Mouse (Mus musculus) embryonic facial prominence, embryonic 15.5 days (tissue): ENCODE measurements around the gene Cfap97d2. TPM values are rescaled to one million over a fixed set of nuclear protein-coding genes. Genes with fewer than 3 reads are reported as not detected.

Experiments used
- ATAC-seq: fragments of 200-750 bp; cut with Nextera tagmentation; 2 replicates; pipeline ENCODE4 v1.8.0; 2017; ENCODE audit warnings: low read depth, moderate TSS enrichment; ENCODE audit not compliant: insufficient number of reproducible peaks, low FRiP score, low TSS enrichment
- H3K27ac ChIP-seq: fragments of 300-500 bp; sonication (generic); replicated peaks from 2 replicates; pipeline ENCODE4 v1.5.1; 2015; ENCODE audit warnings: mild to moderate bottlenecking, inconsistent platforms
- H3K27me3 ChIP-seq: fragments of 300-500 bp; sonication (generic); 2 replicates; pipeline ENCODE4 v1.6.1; 2015; ENCODE audit warnings: inconsistent platforms
- H3K36me3 ChIP-seq: fragments of 300-500 bp; sonication (generic); 2 replicates; pipeline ENCODE4 v1.6.1; 2015; ENCODE audit warnings: mild to moderate bottlenecking, inconsistent platforms
- H3K4me1 ChIP-seq: fragments of 300-500 bp; sonication (generic); 2 replicates; pipeline ENCODE4 v1.6.1; 2015; ENCODE audit warnings: inconsistent platforms
- H3K4me2 ChIP-seq: fragments of 300-500 bp; sonication (generic); replicated peaks from 2 replicates; pipeline ENCODE4 v1.6.1; 2015; ENCODE audit warnings: mild to moderate bottlenecking, inconsistent platforms
- H3K4me3 ChIP-seq: fragments of 300-500 bp; sonication (generic); replicated peaks from 2 replicates; pipeline ENCODE4 v1.5.1; 2015; ENCODE audit warnings: mild to moderate bottlenecking, inconsistent platforms
- H3K9ac ChIP-seq: fragments of 300-500 bp; sonication (generic); 2 replicates; pipeline ENCODE4 v1.6.1; 2015; ENCODE audit warnings: inconsistent platforms
- H3K9me3 ChIP-seq: fragments of 300-500 bp; sonication (generic); replicated peaks from 2 replicates; pipeline ENCODE4 v1.6.1; 2016; ENCODE audit warnings: inconsistent platforms
- WGBS: fragments of 180-500 bp; shearing (Covaris S2); methylation state at CpG from one replicate; pipeline ENCODE4 v1.1.7; 2015; 5-methylcytosine and 5-hydroxymethylcytosine counted together
- polyA plus RNA-seq: library from polyadenylated mRNA; unstranded; fragments of >200 nt; fragmentation: Nextera tagmentation; extraction: Ambion mirVana; gene quantifications from 2 replicates; pipeline ENCODE4 v1.2.1, GENCODE M21; 2015

The Cfap97d2 gene
- polyA plus RNA-seq, 1 experiment from 2014 or later: 2.3 TPM

DNA sequence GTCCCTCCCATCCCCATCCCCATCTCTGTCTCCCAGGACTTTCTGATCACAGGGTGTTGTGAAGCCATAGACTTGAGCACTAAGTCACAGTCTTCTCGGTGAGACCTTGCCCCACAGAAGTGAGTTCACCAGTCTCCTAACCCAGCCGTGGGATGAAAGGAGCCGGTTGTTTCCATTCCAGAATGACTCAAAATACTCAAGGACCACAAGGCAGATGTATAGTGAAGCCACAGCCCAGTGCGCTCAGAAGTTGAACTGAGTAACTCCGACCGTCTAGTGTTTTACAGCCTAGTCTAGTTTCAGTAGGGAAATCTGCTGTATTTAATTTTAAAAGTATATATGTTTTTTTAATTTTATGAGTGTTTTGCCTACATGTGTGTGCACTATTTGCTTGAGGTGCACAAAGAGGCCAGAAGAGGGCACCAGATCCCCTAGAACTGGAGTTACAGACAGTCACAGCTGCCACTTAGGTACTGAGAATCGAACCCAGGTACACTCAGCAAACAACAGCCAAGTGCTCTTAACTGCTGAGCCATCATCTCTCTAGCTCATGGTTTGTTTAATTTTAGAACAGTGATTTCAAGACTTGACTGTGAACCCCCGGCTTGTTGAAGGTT, 18.5 kb upstream of the Cfap97d2 start:
- no peak for ATAC-seq

GRCm38 (mm10) chr8:13687941-13688340, 17.7 kb upstream of the Cfap97d2 start:
- 69% methylated on average over 4 of the region's 4 CpGs for WGBS
- H3K27ac ChIP-seq: no peak overlapping the region
- no peaks in the 10 kb centered on the region for H3K9me3 ChIP-seq
- H3K9ac ChIP-seq: no peak overlapping the region
- H3K4me2 ChIP-seq: no peak overlapping the region
- ATAC-seq: no peak
- H3K4me3 ChIP-seq: no peak overlapping the region
- no peaks in the 10 kb centered on the region for H3K27me3 ChIP-seq
- H3K36me3 ChIP-seq: no peaks in the 10 kb centered on the region
- peaks cover 15% of the 10 kb centered on the region for H3K4me1 ChIP-seq

More for the DNA sequence above, 18.5 kb upstream of the Cfap97d2 start:
- Histone ChIP-seq H3K36me3 (no peaks in the 10 kb centered on the region), H3K4me2 (no peak overlapping the region), H3K27ac (no peak overlapping the region), H3K27me3 (no peaks in the 10 kb centered on the region), H3K4me3 (no peak overlapping the region), H3K4me1 (peaks cover 15% of the 10 kb centered on the region), H3K9me3 (no peaks in the 10 kb centered on the region), H3K9ac (no peak overlapping the region)
- WGBS: 91% methylated on average over 8 of the region's 8 CpGs

- no peak overlapping the region for H3K4me2 ChIP-seq
- no peak for ATAC-seq
- 58% methylated on average over 6 of the region's 6 CpGs for WGBS
- H3K27ac ChIP-seq: no peak overlapping the region
- peaks cover 12% of the 10 kb centered on the region for H3K4me1 ChIP-seq
- H3K27me3 ChIP-seq: no peaks in the 10 kb centered on the region
- no peaks in the 10 kb centered on the region for H3K9me3 ChIP-seq
- H3K4me3 ChIP-seq: no peak overlapping the region
- H3K36me3 ChIP-seq: no peaks in the 10 kb centered on the region
- H3K9ac ChIP-seq: no peak overlapping the region
Observed at GRCm38 (mm10) chr8:13688461-13688860, 17.2 kb upstream of the Cfap97d2 start.

DNA sequence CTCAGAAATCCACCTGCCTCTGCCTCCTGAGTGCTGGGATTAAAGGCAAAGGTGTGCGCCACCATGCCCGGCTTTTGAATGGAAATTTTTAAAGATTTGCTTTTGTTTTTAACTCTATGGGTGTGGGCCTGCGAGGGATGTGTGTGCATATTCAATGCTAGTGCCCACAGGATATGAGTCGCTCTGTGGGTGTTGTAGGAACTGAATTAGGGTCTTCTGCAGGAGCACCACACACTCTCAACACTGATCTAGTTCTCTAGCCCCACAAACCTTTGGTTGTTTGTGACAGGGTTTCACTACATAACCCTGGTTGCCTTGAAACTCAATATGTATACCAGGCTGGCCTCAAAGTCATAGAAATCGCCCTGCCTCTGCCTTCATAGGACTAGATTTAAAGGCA, 16.4 kb upstream of the Cfap97d2 start:
- Histone ChIP-seq H3K9me3 (no peaks in the 10 kb centered on the region), H3K27ac (no peak overlapping the region), H3K36me3 (no peaks in the 10 kb centered on the region), H3K27me3 (no peaks in the 10 kb centered on the region), H3K4me2 (no peak overlapping the region), H3K9ac (no peak overlapping the region), H3K4me1 (0 out of 2 replicates have a peak, but pooled peaks cover 4% of the 10 kb centered on the region), H3K4me3 (no peak overlapping the region)
- WGBS: 77% methylated on average over 5 of the region's 5 CpGs
- ATAC-seq: no peak

DNA sequence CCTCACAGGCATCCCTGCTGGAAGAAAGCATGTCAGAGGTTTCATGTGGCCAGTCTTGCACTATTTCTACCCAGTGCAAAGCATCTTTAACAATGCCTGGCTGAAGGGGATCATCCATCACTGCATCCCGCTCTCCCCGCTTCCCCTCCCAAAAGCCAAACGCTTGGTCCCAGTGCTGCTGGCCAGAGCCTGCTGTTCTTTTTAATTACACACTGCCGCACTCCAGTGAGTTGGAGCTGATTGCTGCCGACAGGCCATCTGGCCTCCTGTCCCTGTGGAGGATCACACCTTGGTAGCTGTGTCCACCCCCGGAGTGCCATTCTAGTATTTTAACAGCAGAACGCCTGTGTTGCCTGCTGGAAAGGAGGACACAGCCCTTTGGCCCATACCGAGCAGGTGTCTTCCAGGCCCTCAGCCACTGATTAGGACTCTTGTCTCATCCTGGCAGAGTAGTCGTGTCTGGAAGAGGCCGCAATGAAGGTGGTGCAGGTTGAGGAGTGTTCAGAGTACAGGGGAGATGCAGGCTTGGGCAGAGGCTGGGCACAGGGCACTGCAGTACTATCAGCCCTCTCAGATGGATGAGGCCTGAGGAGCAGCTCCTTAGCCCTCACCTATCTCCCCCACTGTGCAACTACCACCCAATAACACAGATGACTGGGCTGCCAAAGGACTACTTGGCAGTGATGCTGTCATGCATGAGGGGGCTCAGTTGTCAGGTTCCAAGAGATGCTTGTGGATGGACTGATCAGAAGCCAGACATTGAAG, 13.2 kb upstream of the Cfap97d2 start:
- no peaks in the 10 kb centered on the region for H3K36me3 ChIP-seq

GRCm38 (mm10) chr8:13694735-13695134, 11.0 kb upstream of the Cfap97d2 start:
- Histone ChIP-seq H3K27me3 (no peaks in the 10 kb centered on the region), H3K4me2 (no peak overlapping the region), H3K4me1 (no peaks in the 10 kb centered on the region), H3K9me3 (no peaks in the 10 kb centered on the region), H3K9ac (no peak overlapping the region), H3K36me3 (no peaks in the 10 kb centered on the region), H3K4me3 (no peak overlapping the region), H3K27ac (no peak overlapping the region)
- WGBS: 51% methylated on average over 12 of the region's 12 CpGs
- no peak for ATAC-seq

More for the DNA sequence above, 13.2 kb upstream of the Cfap97d2 start:
- H3K27me3 ChIP-seq: no peaks in the 10 kb centered on the region
- no peak overlapping the region for H3K9ac ChIP-seq
- H3K4me3 ChIP-seq: no peak overlapping the region
- ATAC-seq: no peak
- H3K9me3 ChIP-seq: no peaks in the 10 kb centered on the region
- H3K4me1 ChIP-seq: 0 out of 2 replicates have a peak, but pooled peaks cover 2% of the 10 kb centered on the region
- no peak overlapping the region for H3K27ac ChIP-seq
- H3K4me2 ChIP-seq: no peak overlapping the region
- 73% methylated on average over 10 of the region's 10 CpGs for whole genome bisulfite sequencing

- H3K4me3 ChIP-seq: no peak overlapping the region
- no peak for ATAC-seq
- H3K9me3 ChIP-seq: no peaks in the 10 kb centered on the region
- H3K9ac ChIP-seq: no peak overlapping the region
- no peaks in the 10 kb centered on the region for H3K4me1 ChIP-seq
- 85% methylated on average over 10 of the region's 10 CpGs for WGBS
- no peak overlapping the region for H3K4me2 ChIP-seq
- no peak overlapping the region for H3K27ac ChIP-seq
- H3K27me3 ChIP-seq: no peaks in the 10 kb centered on the region
- no peaks in the 10 kb centered on the region for H3K36me3 ChIP-seq
Observed at GRCm38 (mm10) chr8:13695203-13695867, 10.4 kb upstream of the Cfap97d2 start.

DNA sequence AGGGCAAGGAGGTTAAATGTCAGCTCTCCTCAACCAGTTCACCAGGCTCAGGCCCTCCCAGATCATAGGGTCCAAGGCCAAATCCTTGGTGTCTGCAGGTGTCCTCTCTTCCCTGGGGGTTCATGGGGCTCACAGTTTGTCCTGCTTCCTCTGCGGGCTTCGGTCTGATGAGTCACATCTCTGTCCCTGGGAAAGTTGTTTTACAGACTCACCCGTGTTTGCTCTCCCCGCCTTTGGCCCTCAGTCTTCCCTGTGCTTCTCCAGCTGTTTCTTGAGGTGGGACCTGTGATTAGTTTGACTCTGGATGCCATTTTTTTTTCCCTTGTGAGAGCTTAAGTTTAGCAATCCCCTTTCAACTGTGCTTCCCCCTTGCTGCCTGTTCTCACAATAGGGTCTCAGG, 9.5 kb upstream of the Cfap97d2 start:
- ATAC-seq: no peak
- Histone ChIP-seq H3K4me1 (no peaks in the 10 kb centered on the region), H3K27me3 (no peaks in the 10 kb centered on the region), H3K9me3 (no peaks in the 10 kb centered on the region), H3K27ac (no peak overlapping the region), H3K4me2 (no peak overlapping the region), H3K9ac (no peak overlapping the region), H3K4me3 (no peak overlapping the region), H3K36me3 (no peaks in the 10 kb centered on the region)
- 74% methylated on average over 4 of the region's 4 CpGs for WGBS

- Histone ChIP-seq H3K9me3 (no peaks in the 10 kb centered on the region), H3K27me3 (no peaks in the 10 kb centered on the region), H3K36me3 (no peaks in the 10 kb centered on the region), H3K4me2 (no peak overlapping the region), H3K4me3 (no peak overlapping the region), H3K4me1 (no peaks in the 10 kb centered on the region), H3K27ac (no peak overlapping the region), H3K9ac (no peak overlapping the region)
- 62% methylated on average over 8 of the region's 8 CpGs for WGBS
- no peak for ATAC-seq
Observed at GRCm38 (mm10) chr8:13697196-13697595, 8.5 kb upstream of the Cfap97d2 start.

DNA sequence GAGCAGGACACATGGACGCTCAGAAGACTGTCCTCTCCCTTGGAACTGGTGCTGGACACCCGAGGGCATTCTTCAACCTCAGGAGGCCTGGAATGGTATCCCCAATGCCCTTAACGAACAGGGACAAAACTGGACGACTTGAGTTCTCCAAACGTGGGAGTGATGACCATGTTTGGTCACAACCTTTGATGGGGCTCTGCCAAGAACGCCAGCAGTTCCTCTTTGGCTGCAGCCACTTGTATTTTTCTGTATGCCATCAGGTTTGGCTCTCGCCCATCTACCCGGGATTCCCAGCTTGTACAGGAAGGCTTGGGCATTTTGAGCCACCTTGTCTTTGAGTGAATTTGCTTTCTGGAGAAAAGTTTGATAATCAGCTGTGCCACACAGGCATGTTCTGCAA, 8.0 kb upstream of the Cfap97d2 start:
- Histone ChIP-seq H3K9me3 (no peaks in the 10 kb centered on the region), H3K36me3 (no peaks in the 10 kb centered on the region), H3K4me2 (no peak overlapping the region), H3K4me3 (no peak overlapping the region), H3K27ac (no peak overlapping the region), H3K27me3 (no peaks in the 10 kb centered on the region), H3K9ac (no peak overlapping the region), H3K4me1 (no peaks in the 10 kb centered on the region)
- 79% methylated on average over 8 of the region's 8 CpGs for WGBS
- no peak for ATAC-seq

DNA sequence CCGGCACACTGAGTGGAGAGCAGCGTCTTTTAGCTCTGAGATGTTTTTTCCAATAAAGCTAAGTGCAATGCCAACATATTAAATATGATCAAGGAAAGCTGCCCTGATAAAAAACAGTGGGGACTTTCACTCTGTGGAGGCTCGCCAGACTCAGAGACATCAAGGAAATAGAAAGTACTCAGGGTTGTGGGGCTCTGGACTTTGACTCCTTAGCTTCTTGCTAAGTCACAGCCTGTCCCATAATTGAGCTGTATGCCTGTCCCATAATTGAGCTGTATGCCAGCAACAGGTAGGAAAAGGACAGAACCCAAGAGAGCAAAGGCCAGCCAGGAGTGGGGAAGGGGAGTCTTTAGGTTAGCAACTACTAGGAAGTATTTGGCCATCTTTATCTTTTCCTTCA, 7.4 kb upstream of the Cfap97d2 start:
- H3K9me3 ChIP-seq: no peaks in the 10 kb centered on the region
- no peaks in the 10 kb centered on the region for H3K36me3 ChIP-seq
- no peak overlapping the region for H3K9ac ChIP-seq
- 66% methylated on average over 3 of the region's 3 CpGs for WGBS
- no peak overlapping the region for H3K27ac ChIP-seq
- no peaks in the 10 kb centered on the region for H3K4me1 ChIP-seq
- ATAC-seq: no peak
- no peaks in the 10 kb centered on the region for H3K27me3 ChIP-seq
- no peak overlapping the region for H3K4me3 ChIP-seq
- no peak overlapping the region for H3K4me2 ChIP-seq
